Mouse (Mus musculus) cortical plate, adult 2 months (tissue): ENCODE measurements around the gene Bend6.

ENCODE experiments used
- CTCF ChIP-seq: fragments of 200-500 bp; IDR thresholded peaks from 2 replicates; pipeline ENCODE4 v1.5.1; 2011; ENCODE audit warnings: mild to moderate bottlenecking, control low read depth, low read length; ENCODE audit not compliant: insufficient read depth; ENCODE audit errors: extremely low read depth
- POLR2A ChIP-seq: fragments of 200-500 bp; IDR thresholded peaks from 2 replicates; pipeline ENCODE4 v1.6.1; 2011; ENCODE audit warnings: mild to moderate bottlenecking, low read length, control low read depth; ENCODE audit not compliant: insufficient read depth; ENCODE audit errors: extremely low read depth

GRCm38 (mm10) chr1:33898373-33898772 is 9.2 kb downstream of the Bend6 start:
- TF ChIP-seq CTCF (no peak), POLR2A (no peak)
